Mouse (Mus musculus): ENCODE measurements around the gene Fyb2. TPM values are rescaled to one million over a fixed set of nuclear protein-coding genes. Genes with fewer than 3 reads are reported as not detected.
"Not testable (repeated sequence)": the region's sequence is repeated elsewhere in the genome, so short reads cannot be mapped to it uniquely, and the experiment has no call there.

The Fyb2 gene
- total and polyA plus RNA-seq, 3 experiments, result 0.08 to 0.10 TPM; not detected in 1

DNA sequence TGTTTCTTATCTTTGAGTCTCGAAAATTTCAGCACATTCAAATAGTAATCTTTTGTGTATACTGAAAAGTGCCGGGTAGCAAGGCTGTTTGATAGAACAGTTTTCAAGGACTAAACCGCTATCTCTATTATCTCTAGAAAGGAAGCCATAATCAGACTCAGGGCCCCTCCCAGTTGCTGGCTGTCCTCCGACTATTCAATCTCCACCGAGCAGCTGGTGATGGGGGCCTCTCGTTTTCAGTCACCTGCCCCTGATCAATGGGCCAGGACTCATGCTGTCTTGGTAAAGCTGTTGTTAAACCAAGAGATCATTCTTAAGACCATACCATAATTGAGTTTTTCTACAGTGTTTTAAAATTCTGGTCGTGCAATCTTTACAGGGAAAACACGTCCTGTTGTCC, 90.9 kb downstream of the Fyb2 start (continued):
- TF ChIP-seq HCFC1 (IDR thresholded peaks at IDR 0.05; ENCODE audit: low read depth, low read length), result no peak

DNA sequence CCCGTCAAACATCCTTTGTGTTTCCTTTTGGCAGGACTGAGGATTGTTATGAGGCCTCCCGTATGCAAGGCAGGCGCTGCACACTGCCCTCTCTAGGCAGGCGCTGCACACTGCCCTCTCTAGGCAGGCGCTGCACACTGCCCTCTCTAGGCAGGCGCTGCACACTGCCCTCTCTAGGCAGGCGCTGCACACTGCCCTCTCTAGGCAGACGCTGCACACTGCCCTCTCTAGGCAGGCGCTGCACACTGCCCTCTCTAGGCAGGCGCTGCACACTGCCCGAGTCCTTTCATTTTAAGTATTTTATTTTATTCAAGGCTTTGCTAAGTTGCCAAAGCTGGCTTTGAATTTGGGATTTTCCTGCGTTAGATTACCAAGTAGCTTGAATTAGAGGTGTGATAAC, 91.4 kb downstream of the Fyb2 start:
- H3K9ac ChIP-seq (ENCODE audit: control insufficient read depth, low read depth, low read length, poor library complexity, severe bottlenecking); H3K9me3 ChIP-seq (replicated peaks; ENCODE audit: insufficient read depth, low read length); H3K27me3 ChIP-seq (ENCODE audit: control insufficient read depth in 1 of 2, insufficient read depth in 2 of 2, low read length in 2 of 2); H3K79me2 ChIP-seq (ENCODE audit: control insufficient read depth, insufficient read depth, low read length, poor library complexity): not testable (repeated sequence)
- TF ChIP-seq EP300 (IDR thresholded peaks at IDR 0.05; ENCODE audit: low read depth in 1 of 2, low read length in 2 of 2) (0 out of 4 replicates have a peak, but pooled peaks of 1 of the 2 experiments have one; percentile 19), SMC3 (IDR thresholded peaks at IDR 0.05; ENCODE audit: low read depth, low read length) (peak; percentile 70), CTCF (IDR thresholded peaks at IDR 0.05 in 2 of 3, conservative IDR thresholded peaks at IDR 0.05 in 1 of 3; ENCODE audit: control insufficient read depth in 1 of 3, insufficient read depth in 1 of 3, low read depth in 2 of 3, low read length in 3 of 3, poor library complexity in 1 of 3, severe bottlenecking in 1 of 3) (peak in 2 of 3 experiments; percentile 69 to 94), NRF1 (IDR thresholded peaks at IDR 0.05; ENCODE audit: insufficient read depth, low read depth, low read length, poor library complexity, severe bottlenecking) (peak; percentile 19; the same call in 1 of the 2 replicates), RAD21 (IDR thresholded peaks at IDR 0.05; ENCODE audit: low read depth, low read length) (peak; percentile 47)
- H3K4me3 ChIP-seq (ENCODE audit: control insufficient read depth in 1 of 2, insufficient read depth in 1 of 2, low read depth in 2 of 2, low read length in 2 of 2), result peak overlapping the region in 1 of 2 experiments; percentile 10; a peak in 1 of 4 replicates
- peak overlapping the region; percentile 80 for H3K27ac ChIP-seq (ENCODE audit: control insufficient read depth, low read depth, low read length)
- H3K4me1 ChIP-seq (ENCODE audit: control insufficient read depth in 1 of 2, insufficient read depth in 2 of 2, low read length in 2 of 2), result peaks cover 2 to 17% of the 10 kb centered on the region in 2 experiments
- H3K36me3 ChIP-seq (ENCODE audit: control insufficient read depth in 1 of 2, insufficient read depth in 2 of 2, low read length in 2 of 2), result peaks cover 0 to 19% of the 10 kb centered on the region in 2 experiments; a peak in 2 of 4 replicates
- DNase-seq (ENCODE audit: low read depth, low spot score), result peak; percentile 79

DNA sequence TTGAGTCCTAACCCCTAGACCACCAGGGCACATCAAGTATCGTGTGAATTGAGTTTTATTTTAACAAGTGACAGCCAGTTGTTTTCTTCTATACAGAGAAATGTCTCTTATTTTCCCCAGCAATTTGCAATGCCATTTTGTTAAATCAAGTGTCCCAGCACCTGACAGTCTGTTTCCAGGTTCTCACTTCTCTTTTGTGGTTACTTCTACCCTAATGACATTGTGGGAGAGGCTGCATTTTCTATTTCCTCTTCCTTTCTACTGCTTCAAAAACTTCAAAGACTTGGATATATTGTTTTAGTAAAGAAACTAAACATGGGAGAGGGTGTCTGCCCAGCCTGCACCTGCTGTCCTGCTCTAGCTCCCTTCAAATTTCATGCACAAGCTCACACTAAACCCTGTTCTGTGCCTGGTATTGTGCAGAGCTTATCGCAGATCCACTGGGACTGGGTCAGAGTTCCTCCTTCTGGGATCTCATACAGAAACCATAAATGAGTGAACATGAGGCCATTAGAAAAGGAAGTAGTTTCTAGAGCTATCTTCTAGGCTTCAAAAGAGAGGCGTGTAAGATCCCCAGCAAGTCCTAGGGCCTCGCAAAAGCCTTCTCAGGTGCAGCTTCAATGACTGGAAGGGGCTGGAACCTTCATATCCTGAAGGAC, 94.2 kb downstream of the Fyb2 start:
- Histone ChIP-seq H3K27me3 (ENCODE audit: control insufficient read depth in 1 of 2, insufficient read depth in 2 of 2, low read length in 2 of 2) (no peaks in the 10 kb centered on the region), H3K4me1 (ENCODE audit: control insufficient read depth in 1 of 2, insufficient read depth in 2 of 2, low read length in 2 of 2) (peaks cover 2 to 17% of the 10 kb centered on the region in 2 experiments), H3K4me3 (ENCODE audit: control insufficient read depth in 1 of 2, insufficient read depth in 1 of 2, low read depth in 2 of 2, low read length in 2 of 2) (no peak overlapping the region), H3K36me3 (ENCODE audit: control insufficient read depth in 1 of 2, insufficient read depth in 2 of 2, low read length in 2 of 2) (peaks cover 0 to 19% of the 10 kb centered on the region in 2 experiments; a peak in 2 of 4 replicates), H3K79me2 (ENCODE audit: control insufficient read depth, insufficient read depth, low read length, poor library complexity) (no peaks in the 10 kb centered on the region), H3K9ac (ENCODE audit: control insufficient read depth, low read depth, low read length, poor library complexity, severe bottlenecking) (no peak overlapping the region; the same call in none of the 2 replicates), H3K27ac (ENCODE audit: control insufficient read depth, low read depth, low read length) (peak overlapping the region; percentile 48), H3K9me3 (replicated peaks; ENCODE audit: insufficient read depth, low read length) (no peaks in the 10 kb centered on the region)
- DNase-seq (ENCODE audit: low read depth, low spot score), result peak; percentile 63
- no peak for TF ChIP-seq MEF2A (IDR thresholded peaks at IDR 0.05; ENCODE audit: extremely low read depth, insufficient replicate concordance, low read depth, low read length, poor library complexity, severe bottlenecking)
- TF ChIP-seq MAFK (IDR thresholded peaks at IDR 0.05; ENCODE audit: borderline replicate concordance, low read depth, low read length), result no peak
- no peak for TF ChIP-seq POLR2AphosphoS5 (IDR thresholded peaks at IDR 0.05; ENCODE audit: borderline replicate concordance, low read depth, low read length)
- no peak for TF ChIP-seq KAT2A (conservative IDR thresholded peaks at IDR 0.05; ENCODE audit: low read depth, low read length)
- no peak for TF ChIP-seq UBTF (IDR thresholded peaks at IDR 0.05; ENCODE audit: borderline replicate concordance, insufficient read depth, low read depth, low read length)
- no peak for TF ChIP-seq MYC (IDR thresholded peaks at IDR 0.05; ENCODE audit: low read depth, low read length)
- 0 out of 2 replicates have a peak, but pooled peaks have one; percentile 10 for TF ChIP-seq GATA1 (IDR thresholded peaks at IDR 0.05; ENCODE audit: low read depth, low read length)
